Mouse (Mus musculus) thymus, adult 18-20 months (tissue): Measurements from ENCODE around the gene Fam184a.
"Not testable (repeated sequence)": the region's sequence is repeated elsewhere in the genome, so short reads cannot be mapped to it uniquely, and the experiment has no call there.

Experiments
- DNase-seq, 2 experiments: peaks; one replicate each; pipeline ENCODE4 v3.0.0; 2022; ENCODE audit warnings: mixed read lengths in 2 of 2

The Fam184a gene

DNA sequence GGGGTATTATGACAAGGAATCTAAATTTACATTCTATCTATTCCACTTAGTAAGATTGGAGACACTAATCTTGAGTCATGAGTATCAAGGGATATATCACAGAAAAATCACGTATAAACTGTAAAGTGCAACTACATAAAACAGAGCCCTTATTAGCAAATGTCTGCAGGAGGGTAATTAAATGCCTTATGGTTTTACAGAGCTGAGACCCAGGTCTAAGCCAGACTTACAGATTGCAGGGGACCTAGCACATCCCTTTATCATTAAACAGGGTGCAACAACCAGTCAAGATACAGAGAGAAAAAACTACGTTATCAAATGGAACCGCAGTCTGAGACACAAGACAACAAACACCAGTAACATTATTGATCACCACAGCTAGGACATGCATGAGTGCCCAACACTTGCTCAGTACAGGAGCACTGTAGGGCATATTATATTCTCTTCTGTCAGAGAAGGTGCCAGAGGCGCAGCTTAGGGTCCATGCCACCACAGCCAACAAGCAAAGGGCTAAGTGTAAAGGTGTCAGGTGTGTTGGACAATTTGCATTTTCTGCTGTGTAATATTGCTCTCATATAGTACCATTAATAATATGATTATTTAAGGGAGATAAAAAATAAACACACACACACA lies 61.9 kb downstream of the Fam184a start:
- no peak for DNase-seq

DNA sequence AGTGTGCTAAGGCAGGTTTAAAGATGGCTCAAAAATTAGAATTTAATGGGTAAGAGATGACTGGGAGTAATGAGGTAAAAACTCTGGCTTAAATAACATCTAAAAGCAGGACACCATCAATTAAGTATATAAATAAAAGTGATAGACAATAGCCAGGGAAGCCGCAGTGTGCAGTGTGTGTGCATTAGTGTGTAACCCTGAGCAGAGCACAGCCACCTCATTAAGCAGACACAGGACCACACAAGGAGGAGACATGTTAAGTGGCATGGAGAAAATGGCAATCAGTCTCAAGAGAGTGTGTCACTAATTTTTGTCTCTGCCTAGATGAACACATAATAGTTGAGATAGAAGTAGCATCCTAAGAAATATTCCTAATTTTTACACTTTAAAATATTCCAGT lies 62.4 kb downstream of the Fam184a start:
- no peak for DNase-seq

DNA sequence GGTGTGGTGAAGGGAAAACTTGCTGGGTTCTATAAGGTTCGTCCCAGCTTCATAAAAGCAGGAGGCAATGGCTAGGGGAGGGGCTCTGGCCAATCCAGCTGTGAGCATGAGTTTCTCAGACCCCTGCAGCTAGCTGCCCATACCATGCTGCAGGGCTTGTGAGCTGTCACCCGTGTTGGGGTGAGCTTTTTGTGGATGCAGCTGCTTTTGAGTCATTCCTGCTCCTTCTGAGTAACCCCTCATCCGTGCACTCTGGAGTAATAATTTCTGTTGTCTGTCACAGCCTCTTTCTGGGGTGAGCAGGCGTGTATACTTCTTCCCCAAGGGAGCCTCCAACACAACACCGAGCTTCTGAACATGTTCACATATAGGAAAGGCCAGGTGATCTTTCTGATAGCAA lies 63.0 kb downstream of the Fam184a start:
- DNase-seq: no peak

DNA sequence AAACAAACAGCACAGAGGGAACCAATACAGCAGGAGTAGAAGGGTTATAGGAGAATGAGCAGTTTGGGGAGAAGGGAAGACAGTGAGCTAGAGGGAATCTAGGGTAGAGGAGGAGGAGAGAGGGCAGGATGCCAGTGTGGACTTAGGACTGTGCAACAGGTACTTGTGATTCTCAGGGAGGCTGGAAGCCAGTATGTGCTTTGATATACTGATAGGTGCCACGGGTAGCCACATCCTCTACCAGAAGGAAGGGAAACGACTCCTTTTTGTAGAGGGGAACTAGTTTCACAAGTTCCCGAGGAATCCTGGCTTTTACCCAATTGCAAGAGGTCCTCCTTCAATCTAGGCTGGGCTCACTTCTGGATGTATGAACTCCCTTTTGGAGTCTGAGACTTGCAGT lies 65.1 kb downstream of the Fam184a start:
- no peak for DNase-seq

DNA sequence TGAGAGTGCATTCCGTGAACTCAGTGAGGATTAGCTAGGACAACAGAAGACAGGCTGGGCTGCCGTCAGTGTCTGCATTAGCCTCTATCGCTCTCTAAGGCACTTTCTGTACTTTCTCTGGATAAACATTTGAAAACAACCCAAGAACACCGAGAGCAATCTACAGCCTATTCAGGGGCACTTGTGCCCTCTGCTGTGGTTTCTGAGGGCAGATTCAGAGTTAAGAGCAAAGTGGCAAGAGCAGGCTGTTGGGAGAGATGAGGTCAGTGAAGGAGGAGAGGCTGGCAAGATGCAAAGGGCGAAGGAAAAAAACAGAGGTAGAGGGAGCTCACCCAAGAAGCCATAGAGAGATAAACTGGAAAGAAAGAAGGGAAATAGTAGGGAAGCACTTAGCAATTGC lies 67.7 kb downstream of the Fam184a start:
- DNase-seq: no peak

DNA sequence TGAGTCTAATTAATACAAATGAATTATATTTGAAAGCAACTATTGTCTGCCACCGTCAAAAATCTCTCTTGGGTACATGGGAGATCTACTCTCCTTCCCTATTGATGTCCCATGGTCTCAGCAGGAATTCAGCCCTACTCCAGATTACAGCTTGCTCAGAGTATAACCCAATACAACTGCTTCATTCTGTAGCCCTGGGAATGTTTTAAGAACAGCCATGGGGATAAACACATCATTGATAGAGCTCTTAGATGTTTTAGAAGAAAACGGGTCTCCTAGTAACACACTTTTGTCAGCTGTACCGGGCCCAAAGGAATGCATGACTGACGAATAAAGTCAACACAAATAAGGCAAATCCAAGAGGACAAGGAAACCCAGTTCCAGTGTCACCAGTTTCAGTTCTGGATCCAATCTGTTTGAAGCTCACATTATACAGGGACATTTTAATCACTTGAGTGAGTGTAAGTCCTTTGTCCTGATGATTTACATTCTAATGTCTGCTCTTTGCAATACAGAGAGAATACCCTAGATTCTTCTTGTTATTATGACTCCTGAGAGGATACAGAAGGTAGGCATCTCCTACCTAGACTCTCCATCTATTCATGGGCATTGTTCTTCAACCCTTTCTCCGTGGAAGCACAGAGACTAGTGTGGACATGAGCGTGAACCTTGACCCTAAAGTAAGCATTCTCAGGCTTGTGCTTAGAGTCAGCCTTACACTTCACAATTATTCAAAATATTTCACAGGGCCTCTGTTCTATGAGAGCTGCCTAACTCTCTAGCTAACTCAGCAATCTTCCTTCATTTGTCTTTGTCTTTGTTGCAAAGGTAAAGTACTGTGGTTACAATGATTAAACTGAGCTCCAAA lies 71.0 kb downstream of the Fam184a start:
- DNase-seq: no peak

DNA sequence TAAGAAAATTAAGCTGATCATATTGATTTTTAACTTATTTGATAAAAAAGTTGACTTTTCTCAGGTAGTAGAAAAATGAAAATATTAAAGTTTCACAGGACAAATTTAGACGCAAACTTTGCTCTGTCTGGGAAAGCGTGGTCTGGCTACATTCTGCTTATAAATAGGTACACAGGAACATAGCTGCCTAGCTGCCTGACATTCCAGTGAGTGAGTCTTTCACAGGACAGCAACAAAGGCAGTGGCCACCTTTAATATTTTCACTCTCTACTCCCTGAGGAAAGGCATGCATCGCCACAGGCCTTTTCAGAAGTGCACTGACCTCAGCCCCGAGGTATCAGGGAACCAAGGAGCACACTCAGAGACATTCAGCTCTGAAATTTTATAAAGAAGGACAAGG lies 89.1 kb downstream of the Fam184a start:
- no peak for DNase-seq

DNA sequence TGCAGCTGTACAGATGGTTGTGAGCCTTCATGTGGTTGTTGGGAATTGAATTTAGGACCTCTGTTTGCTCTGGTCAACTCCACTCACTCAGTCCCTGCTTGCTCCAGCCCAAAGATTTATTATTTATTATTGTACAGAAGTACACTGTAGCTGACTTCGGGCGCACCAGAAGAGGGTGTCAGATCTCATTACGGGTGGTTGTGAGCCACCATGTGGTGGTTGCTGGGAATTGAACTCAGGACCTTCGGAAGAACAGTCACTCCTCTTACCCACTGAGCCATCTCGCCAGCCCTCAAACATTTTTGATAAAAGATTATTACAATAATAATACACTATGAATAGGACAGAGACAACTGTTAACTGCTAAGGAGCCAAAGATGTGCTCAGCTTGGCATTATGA lies 96.7 kb downstream of the Fam184a start:
- not testable (repeated sequence) for DNase-seq

DNA sequence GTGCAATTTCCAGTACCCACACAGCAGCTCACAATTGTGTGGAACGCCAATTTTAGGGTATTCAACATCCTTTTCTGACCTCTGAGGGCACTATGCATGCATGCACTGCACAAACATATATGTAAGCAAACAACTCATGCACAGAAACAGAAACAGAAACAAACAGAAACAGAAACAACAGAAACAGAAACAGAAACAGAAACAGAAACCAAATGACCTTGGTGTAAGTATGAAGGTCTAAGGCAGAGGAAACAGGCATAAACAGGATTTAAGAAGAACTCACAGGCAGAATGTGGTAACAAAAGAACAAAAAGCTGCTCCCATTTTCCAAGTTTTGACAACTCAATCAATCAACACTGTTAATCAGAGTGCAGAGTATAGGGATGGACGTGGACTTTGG lies 100.2 kb downstream of the Fam184a start:
- no peak for DNase-seq

DNA sequence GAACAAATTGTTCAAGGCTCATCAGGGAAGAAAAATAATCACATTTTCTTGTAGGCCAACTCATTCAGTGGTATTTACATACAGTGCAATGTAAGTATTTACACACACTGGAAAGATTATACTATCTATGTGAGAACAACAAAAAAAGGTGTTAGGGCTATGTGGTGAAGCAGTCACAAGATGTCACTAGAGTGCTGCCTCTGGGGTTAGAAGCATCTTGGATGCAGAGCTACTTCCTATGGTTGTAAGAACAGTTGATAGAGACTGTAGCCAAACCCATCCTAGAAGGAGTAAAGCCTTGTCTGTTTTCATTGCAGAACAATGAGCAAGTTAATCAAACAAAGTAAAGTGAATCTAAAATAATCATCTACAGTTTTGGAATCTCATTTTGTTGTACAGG lies 109.4 kb downstream of the Fam184a start:
- DNase-seq: no peak

DNA sequence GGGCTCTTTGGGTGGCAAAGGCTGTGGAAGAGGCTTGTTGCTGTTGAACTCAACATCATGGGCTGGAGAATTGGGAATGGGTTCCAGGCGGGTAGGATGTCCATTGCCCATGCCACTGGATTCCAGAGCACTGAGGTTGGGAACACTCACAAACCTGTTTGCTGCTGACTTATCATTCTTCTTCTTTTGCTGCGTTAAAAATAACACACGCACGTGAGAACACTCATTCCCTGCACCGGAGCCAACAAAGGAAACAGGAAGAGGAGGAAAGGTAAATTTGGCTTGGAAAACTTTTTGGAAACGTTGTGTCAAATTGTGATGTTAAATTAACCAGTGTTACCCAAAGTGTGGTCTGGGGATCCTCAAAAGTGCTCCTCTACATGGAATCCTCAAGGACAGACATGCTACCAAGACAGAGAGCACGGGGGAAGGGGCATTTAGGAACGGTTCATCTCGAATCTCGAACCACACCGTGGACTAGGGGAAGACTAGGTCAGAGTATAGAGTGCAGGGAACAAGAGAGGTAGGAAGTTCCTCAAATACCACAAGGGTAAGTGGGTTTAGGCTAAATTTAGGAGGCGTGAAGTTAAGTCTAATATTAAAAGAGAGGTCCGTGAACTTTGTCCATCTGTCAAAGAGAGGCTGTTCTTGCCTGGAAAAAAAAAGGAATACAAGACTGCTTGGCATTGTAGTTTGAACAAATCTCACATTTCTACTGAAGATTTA lies 115.5 kb downstream of the Fam184a start:
- DNase-seq: no peak

DNA sequence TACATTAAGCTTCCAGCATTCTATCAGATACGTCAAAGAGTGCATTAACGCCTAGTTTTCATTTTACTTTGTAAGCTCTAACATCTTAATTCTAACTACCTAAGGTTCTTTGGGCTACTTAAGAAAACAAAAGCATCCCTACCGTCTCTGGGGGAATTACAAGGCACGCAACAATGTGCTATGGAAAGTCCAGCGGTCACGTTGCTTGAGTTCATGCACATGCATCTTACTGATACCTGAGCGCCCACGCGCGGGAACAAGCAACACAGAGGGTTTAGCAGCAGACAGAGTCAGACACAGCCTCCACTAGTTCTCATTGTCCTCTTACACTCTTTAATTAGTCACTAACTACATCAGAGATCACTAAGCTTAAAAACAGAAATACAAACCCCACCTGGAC lies 116.8 kb downstream of the Fam184a start:
- DNase-seq: no peak

DNA sequence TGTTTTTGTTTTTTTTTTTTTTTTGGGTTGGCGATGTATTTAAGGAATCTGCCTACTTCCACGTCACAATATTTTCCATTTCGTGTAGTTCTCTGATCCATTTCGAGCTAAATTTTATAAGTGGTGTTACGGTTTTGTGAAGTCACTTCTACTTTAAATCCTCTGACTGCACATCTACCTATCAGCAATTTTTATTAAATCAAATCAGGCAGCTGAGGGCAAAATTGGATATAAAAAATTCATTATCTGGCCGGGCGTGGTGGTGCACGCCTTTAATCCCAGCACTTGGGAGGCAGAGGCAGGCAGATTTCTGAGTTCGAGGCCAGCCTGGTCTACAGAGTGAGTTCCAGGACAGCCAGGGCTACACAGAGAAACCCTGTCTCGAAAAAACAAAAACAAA lies 120.6 kb downstream of the Fam184a start, which contains the start of gene Mcm9:
Gene Mcm9 (minus strand): TSS at position 101 of the 400 bp plus-strand sequence.
- not testable (repeated sequence) for DNase-seq

DNA sequence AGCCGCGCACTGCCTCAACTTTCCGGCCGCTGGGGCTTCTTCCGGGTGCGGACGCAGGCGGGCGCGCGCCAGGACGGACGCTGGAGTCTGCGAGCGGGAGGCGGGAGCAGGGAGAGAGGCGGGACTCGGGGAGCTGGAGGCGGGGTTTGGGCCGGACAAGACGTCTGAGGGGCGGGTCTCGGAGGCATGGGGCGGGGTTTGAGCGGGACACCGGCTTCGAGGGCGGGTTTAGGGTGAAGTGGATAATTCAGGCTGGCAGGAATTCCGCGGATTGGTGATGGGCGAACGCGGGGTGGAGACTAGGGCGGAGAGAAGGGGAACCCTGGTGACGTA lies 121.0 kb downstream of the Fam184a start:
- peak; percentile 90 to 93 for DNase-seq

DNA sequence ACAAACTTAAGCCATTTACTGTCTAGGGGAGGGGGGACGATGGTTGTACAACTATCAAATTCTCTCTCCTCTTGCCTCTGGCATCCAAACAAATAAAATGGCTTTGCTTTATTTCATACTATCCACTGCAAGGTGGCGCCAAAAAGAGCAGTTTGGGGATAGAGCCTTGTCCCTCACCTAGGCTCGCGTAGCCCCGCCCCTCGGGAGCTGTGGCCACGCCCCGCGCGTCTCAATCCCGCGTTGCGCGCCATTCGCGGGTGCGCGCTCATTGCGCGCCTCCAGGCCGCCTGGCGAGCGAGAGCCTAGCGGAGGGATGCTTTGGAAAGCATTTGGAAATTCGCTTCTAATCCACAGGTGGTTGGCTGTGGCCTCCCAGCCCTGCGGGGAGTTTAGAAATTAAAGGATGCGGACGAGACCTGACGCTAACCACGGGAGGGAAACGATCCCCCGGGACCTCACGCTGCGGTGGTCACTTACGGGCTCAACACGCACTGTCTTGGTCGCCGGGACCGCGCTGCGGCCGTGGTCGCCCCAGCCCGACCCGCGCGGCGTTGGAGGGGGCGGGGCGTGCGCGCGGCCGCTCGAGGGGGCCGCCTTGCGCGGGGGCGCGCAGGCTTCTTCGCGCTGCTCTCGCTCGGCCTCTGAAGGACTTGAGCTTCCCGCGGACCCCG lies 121.5 kb downstream of the Fam184a start:
- DNase-seq: peak; percentile 83 to 89

DNA sequence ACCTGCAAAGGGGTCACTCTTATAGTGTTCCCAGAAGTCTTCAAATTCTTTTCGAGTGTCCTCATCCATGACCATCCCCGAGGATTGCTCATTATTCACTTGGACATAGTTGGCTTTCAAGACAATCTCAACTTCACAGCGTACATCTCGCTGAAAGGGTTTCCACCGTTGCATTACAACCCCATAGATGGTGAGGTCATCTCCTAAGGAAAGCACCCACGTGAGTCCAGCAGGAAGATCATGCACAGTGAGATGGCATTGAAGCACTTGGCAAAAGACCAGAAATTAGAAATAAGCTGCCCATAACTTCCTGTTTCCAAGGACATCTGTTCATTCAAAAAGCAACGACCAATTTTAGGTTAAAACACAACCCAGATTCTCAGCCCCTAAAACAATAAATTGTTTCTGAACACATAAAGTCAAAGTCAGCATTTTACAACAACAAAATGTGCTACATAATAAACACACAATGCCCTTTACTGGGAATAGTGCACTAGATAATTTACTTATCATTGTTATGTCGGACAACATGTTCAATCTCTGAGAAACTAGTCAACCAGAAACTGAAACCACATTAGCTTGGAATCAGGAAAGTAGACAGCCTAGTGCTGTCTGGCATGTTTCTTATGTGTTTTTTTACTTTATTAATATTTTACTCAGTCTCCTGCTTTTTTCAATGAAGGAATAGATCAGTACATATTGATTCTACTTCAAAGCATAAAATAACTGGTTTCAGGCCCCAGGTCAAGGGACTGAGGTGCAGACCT lies 134.9 kb downstream of the Fam184a start:
- DNase-seq: no peak

DNA sequence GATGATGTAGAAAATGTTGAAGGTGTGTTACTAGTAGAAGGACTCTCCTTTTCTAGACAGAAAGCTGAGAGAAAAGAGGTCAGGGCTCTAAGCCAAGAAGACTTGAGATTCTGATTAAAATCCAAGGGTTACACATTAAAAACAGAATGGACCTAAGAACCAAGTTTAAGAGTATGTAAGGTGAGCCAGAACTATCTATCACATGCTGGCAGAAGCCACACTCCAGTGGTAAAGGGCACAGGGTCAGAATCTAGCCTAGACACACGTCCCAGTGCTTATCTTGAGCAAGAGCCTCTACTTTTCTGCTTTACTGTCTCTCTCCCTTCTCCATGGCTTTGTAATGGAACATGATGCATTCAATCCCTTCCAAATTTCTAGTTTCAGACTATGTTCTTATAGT lies 137.0 kb downstream of the Fam184a start:
- DNase-seq: no peak

DNA sequence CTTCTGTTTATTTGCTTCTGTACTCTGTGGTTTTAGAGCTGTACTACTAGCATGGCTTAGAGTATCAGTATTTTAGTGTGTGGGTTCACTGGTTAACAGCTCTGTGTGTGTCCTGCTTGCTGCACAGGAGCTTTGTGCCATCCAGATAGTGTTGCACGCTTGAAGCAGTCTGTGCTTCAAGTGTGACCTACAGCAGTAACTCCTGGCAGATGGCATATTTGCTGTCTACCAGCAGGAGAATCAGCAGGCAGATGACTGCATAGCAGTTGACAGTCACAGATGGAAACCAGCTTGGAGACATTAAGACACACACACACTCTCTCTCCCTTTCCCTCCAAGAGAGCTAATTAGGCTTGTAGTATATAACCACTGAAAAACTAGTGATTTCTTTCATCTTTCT lies 138.8 kb downstream of the Fam184a start:
- DNase-seq: no peak

DNA sequence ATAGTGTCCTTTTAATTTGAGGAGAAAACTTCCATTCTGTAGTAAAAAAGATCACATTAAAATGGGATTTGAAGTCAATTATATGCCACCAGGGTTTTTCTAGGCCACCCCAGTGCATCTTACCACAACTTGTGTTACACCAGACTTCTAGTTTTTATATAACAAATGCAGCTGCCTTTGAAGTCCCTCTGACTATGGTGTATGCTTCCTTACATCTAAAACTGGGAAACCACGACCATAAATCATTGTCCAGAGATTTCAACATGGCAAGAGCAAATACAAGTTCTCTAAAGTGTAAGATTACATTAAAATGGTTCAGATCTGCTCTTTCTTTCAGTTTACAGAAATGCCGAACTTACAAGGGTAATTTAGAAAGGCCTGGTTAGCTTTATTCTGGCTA lies 142.6 kb downstream of the Fam184a start:
- no peak for DNase-seq

DNA sequence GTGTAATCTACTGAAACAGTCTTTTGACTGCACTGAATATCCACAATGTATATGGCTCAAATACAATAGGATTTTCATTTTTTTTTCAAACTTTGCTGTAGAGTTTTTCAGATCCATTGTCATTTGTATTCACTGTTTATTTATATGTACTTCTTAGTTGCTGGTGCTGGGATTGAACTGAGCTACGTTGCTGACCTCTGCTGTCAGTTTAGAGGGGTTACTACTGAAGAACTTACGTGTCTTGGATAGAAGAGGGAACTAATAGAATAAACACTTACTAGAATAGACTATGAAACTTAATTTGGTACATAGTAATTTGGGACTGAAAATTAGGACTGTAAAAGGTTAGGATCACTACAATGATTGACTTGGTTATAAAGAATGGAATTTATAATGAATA lies 145.6 kb downstream of the Fam184a start:
- DNase-seq: no peak

DNA sequence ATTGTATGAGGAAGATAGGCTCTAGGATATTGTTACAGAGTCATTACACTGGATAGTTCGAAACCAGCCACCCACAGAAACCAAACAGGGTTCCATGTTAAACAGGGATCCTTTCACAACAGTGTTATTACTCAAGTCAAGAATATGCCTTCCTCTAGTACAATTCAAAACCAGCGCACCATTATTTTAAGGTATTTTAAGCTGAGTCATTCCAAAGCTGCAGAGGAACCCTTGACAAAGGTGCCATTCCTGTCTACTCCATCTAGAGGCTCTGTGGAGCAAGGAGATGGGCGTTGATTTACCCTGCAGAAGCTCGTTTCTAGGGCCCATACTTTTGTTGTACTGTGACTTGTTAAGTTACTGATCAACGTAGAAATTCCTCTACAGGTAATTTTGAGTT lies 152.1 kb downstream of the Fam184a start:
- no peak for DNase-seq

DNA sequence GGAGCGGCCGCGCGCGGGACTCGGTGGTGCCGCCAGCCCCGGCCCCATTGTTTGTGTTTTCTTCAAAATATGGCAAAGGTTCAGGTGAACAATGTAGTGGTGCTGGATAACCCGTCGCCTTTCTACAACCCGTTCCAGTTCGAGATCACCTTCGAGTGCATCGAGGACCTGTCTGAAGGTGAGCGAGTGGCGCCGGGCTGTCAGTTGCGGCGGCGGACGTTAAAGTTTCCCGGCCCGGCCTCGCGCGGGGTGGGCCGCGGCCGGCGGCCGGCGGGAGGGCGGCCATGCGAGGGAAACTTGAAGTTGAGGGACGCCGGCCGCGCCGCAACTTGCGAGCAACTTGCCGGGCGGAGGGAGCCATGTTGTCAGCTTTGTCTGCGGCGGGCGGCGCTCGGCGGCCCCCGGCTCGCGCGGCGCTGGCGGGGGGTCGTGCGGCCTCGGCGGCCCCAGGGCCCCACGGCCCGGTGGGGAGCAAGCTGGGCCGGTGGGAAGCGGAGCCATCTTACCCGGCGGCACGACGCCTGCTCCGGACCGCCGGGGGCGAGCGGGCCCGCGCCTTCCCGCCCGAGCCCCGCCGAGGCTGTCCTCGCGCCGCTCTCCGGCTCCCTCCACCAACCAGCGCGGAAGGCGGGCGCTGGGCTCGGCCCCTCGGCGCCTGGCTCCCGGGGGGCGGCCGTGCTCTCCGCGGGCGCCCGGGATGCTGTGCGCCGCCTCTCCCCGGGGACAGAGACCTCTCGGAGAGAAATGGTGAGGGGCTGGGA lies 153.6 kb downstream of the Fam184a start:
- peak; percentile 23 to 31 for DNase-seq
